Mouse (Mus musculus): ENCODE data around the gene Smtnl2. TPM values are rescaled to one million over a fixed set of nuclear protein-coding genes. Genes with fewer than 3 reads are reported as not detected.
A peak's percentile ranks its signal among the peaks of the same experiment; 100 is the strongest.

The Smtnl2 gene
- polyA plus RNA-seq, 1 experiment from 2014 or later: 16.4 TPM

DNA sequence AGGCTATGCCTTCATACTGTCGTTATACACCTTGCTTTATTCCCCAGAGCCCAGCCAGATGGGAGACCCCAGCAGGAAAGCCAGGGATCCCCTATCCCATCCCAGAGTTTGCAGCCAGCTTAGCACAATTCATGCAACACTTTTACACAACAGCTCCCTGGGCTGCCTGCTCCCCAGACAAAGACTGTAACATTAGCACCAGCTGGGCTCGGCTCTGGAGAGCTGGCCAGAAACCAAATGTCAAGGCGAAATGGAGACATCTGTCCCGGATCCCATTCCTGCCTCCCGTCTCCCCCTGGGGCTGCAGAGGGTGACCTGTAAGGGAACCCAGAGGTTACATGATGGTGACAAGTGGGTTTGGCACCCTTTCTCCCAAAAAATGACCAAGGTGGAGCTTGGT lies 17.8 kb downstream of the Smtnl2 start:
- H3K27me3 ChIP-seq (replicated peaks; ENCODE audit: low read depth, poor library complexity, severe bottlenecking): no peaks in the 10 kb centered on the region
- 64% methylated on average over 5 of the region's 5 CpGs for WGBS
- no peak overlapping the region for H3K27ac ChIP-seq (replicated peaks)
- H3K36me3 ChIP-seq (replicated peaks): no peaks in the 10 kb centered on the region
- peak; percentile 14 for DNase-seq (ENCODE audit: low spot score)
- no peak overlapping the region for H3K4me3 ChIP-seq
- H3K4me1 ChIP-seq: peaks cover 22% of the 10 kb centered on the region
- no peaks in the 10 kb centered on the region for H3K9me3 ChIP-seq

DNA sequence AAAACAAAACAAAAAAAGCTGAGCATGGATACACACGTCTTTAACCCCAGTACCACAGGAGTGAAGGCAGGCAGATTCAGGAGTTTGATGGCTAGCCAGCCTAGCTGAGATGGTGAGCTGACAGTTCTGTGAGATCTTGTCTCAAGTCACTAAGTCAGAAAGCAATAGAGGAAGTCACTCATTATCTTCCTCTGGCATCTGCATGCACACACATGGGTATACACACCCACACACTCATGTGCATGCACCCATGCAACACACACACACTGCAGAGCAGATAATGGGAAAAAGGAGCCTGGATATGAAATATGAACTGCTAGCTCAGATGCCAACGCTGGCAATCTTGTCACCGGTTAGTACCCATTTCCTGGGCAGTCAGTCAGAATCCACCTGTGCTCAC lies 18.3 kb downstream of the Smtnl2 start:
- Histone ChIP-seq H3K9me3 (no peaks in the 10 kb centered on the region), H3K36me3 (replicated peaks) (no peaks in the 10 kb centered on the region), H3K4me3 (no peak overlapping the region), H3K27ac (replicated peaks) (no peak overlapping the region), H3K27me3 (replicated peaks; ENCODE audit: low read depth, poor library complexity, severe bottlenecking) (no peaks in the 10 kb centered on the region), H3K4me1 (peaks cover 23% of the 10 kb centered on the region)
- 91% methylated on average over 3 of the region's 3 CpGs for WGBS
- no peak for DNase-seq (ENCODE audit: low spot score)

DNA sequence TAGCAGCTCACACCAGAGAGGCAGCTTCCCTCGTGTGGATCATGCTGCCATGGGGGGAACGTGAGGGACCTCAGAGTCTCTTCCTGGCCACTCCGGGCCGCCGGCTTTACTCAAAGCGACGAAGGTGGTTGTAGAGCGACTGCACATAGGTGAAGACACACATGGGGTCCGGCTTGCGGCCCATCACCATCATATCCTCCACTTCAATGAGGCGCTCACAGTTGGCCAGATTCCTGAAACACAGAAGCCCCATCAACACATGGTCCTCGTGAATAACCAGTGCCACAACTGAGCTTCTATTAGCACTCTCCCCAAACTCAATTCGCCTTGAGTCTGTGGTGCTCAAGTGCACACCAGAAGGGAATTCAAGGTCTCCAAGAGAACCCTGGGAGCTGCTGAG lies 20.3 kb downstream of the Smtnl2 start:
- Histone ChIP-seq H3K27me3 (replicated peaks; ENCODE audit: low read depth, poor library complexity, severe bottlenecking) (no peaks in the 10 kb centered on the region), H3K9me3 (no peaks in the 10 kb centered on the region), H3K27ac (replicated peaks) (no peak overlapping the region), H3K36me3 (replicated peaks) (no peaks in the 10 kb centered on the region), H3K4me3 (no peak overlapping the region), H3K4me1 (peaks cover 17% of the 10 kb centered on the region)
- DNase-seq (ENCODE audit: low spot score): no peak
- 91% methylated on average over 13 of the region's 13 CpGs for WGBS

DNA sequence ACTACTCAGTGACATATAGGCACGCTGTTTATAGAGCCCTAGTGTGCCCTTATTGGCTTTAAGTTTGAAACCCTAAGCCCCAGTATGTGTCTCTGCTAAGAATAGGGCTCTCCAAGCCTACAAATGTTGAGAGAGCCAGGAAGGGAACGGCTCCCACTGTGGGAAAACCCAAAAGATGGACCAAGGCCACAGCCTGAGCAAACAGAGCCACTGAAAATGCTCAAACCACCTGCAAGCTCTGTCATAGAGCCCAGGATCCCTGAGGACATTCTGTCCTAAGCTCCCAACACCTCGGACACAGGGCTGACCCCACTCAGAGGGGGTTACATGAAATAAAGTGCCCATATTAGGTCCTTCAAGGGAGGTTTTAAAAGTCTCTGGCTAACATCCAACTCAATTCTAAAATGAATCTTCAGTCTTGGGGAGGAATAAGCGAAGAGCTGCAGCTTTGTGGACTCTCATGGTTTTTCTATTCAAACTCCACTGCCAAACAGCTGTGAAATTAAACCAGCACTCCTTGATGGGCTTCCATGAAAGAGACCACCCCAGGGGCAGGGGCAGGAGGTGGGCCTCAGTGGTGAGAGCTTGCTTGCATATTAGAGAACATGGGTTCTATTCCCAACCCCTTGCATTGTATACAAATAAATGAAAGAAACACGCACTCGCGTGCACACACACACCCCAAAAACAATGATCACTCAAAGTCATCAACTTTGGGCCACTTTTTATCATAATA lies 21.9 kb downstream of the Smtnl2 start:
- Histone ChIP-seq H3K27ac (replicated peaks) (no peak overlapping the region), H3K4me3 (no peak overlapping the region), H3K36me3 (replicated peaks) (no peaks in the 10 kb centered on the region), H3K9me3 (no peaks in the 10 kb centered on the region), H3K27me3 (replicated peaks; ENCODE audit: low read depth, poor library complexity, severe bottlenecking) (no peaks in the 10 kb centered on the region), H3K4me1 (peaks cover 8% of the 10 kb centered on the region; the same call in 1 of the 2 replicates)
- WGBS: 91% methylated on average over 7 of the region's 7 CpGs
- DNase-seq (ENCODE audit: low spot score): no peak

DNA sequence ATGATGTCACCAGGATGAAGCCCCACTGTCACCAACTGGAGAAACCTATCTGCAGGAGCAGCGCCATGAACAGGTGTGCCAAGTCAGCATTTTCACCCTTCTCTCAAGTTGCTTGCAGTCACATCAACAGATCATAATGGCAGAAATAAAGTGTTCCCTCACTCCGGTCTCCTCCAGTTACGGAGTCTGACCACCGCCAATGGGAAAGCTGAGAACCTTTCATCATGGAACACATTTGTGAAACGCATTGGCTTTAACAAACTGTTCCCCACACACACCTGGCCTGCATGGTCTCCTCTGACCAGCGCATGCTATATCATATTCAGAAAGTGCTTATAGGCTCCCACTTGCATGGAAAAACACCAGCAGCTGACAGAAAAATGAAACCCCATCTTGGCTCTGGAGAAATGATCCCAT lies 23.4 kb downstream of the Smtnl2 start:
- Histone ChIP-seq H3K4me1 (0 out of 2 replicates have a peak, but pooled peaks cover 4% of the 10 kb centered on the region), H3K27me3 (replicated peaks; ENCODE audit: low read depth, poor library complexity, severe bottlenecking) (no peaks in the 10 kb centered on the region), H3K9me3 (no peaks in the 10 kb centered on the region), H3K4me3 (no peak overlapping the region), H3K36me3 (replicated peaks) (no peaks in the 10 kb centered on the region), H3K27ac (replicated peaks) (no peak overlapping the region)
- DNase-seq (ENCODE audit: low spot score): no peak
- WGBS: 90% methylated on average over 6 of the region's 6 CpGs

DNA sequence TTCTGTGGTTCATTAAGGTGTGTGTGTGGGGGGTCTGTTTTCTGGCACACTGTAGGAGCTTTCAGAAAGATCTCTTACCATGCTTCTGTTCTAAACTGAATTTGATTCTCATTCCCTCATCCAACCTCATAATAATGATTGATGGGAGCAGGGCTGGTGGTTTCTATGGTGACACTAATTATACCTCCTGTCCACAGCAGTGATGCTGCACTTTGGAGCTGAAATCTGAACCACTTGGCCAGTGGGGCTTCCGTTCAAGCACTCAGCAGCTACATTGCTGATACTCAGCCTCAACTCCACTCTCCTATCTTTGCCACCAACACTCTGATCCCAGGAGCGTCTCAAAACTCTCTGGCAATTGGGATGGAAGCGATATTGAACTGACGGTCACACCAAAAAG lies 32.2 kb downstream of the Smtnl2 start:
- Histone ChIP-seq H3K27ac (replicated peaks) (no peak overlapping the region), H3K36me3 (replicated peaks) (no peaks in the 10 kb centered on the region), H3K27me3 (replicated peaks; ENCODE audit: low read depth, poor library complexity, severe bottlenecking) (no peaks in the 10 kb centered on the region), H3K4me1 (peaks cover 19% of the 10 kb centered on the region), H3K9me3 (no peaks in the 10 kb centered on the region), H3K4me3 (no peak overlapping the region)
- 75% methylated on average over 4 of the region's 4 CpGs for WGBS
- no peak for DNase-seq (ENCODE audit: low spot score)

DNA sequence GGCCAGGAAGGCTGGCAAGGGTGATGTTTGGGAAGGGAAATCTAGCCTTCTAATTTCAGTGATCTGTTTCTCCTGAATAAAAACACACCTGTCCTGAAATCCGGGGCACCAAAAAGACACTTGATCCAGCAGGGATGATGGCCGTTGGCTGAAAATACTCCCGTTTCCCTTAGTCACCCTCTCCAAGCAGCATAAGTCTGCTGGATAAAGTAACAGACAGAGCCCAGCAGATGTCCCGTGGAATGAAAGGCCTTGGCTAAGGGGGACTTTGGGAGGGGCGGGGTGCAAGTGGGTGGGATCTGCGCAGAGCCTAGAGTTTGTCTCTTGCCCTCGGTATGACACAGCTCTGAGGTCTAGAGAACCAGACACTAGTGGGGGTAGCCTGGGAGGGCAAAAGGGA lies 33.3 kb downstream of the Smtnl2 start:
- H3K4me3 ChIP-seq: no peak overlapping the region
- no peak for DNase-seq (ENCODE audit: low spot score)
- 0 out of 2 replicates have a peak, but pooled peaks cover 3% of the 10 kb centered on the region for H3K9me3 ChIP-seq
- H3K27me3 ChIP-seq (replicated peaks; ENCODE audit: low read depth, poor library complexity, severe bottlenecking): no peaks in the 10 kb centered on the region
- H3K27ac ChIP-seq (replicated peaks): no peak overlapping the region
- H3K4me1 ChIP-seq: peaks cover 19% of the 10 kb centered on the region
- no peaks in the 10 kb centered on the region for H3K36me3 ChIP-seq (replicated peaks)
- WGBS: 70% methylated on average over 7 of the region's 7 CpGs

DNA sequence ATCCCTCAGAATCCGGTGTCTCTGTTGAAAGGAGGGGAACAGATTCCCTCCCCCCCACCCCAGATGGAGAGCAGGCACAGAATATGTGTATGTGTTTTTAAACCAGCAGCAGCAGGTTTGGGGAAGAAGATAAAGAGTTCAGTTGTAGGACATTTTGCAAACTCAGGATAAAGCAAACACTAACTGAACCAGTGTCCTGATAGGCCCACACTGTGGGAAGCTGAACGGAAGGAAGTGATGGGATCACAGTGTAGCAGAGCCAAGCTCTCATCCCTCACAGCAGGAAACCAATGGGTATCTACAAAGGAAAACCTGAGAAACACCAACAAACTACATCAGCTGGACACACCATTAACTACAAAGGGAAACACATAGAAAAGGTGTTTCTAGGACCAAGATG lies 35.0 kb downstream of the Smtnl2 start:
- Histone ChIP-seq H3K36me3 (replicated peaks) (no peaks in the 10 kb centered on the region), H3K4me3 (no peak overlapping the region), H3K9me3 (0 out of 2 replicates have a peak, but pooled peaks cover 3% of the 10 kb centered on the region), H3K27me3 (replicated peaks; ENCODE audit: low read depth, poor library complexity, severe bottlenecking) (no peaks in the 10 kb centered on the region), H3K4me1 (peaks cover 19% of the 10 kb centered on the region), H3K27ac (replicated peaks) (no peak overlapping the region)
- no peak for DNase-seq (ENCODE audit: low spot score)
- whole genome bisulfite sequencing: 82% methylated on average over 2 of the region's 2 CpGs

DNA sequence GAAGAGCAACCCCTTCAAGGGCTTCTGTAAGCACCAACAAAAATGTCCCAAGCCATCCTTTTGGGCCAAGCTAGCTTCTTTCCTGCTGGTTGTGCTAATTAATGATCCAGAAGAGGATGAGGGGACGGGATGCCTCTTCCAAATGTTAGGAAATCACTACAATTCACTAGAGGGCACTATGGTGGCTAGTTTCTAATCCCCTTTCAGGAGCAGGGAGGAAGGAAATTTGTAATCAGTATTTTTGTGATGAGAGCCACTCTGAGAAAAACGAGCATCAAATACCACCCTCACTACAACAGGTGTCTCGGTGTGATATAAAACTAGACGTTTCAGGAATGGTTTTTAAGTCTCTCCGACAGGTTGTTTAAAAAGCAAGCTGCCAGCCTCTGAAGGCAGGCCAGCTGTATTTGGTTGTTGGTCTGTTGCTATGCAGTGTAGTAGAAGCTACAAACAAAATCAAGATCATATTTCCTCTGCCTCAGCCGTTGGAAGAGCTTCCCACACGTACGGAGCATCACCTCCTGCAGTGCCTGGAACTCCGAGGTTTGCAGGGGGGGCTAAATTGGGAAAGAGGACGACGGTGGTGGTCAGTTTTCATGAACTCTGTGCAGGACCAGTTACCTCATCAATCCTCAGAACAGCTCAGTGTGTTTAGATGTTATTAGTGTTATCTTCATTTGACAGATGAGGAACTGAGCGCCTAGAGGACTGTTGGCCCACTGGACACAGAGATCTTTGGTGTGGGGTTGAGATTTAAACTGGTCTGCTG lies 41.4 kb downstream of the Smtnl2 start:
- no peaks in the 10 kb centered on the region for H3K36me3 ChIP-seq (replicated peaks)
- 43% methylated on average over 12 of the region's 12 CpGs for WGBS
- H3K27me3 ChIP-seq (replicated peaks; ENCODE audit: low read depth, poor library complexity, severe bottlenecking): 0 out of 2 replicates have a peak, but pooled peaks cover 3% of the 10 kb centered on the region
- 0 out of 2 replicates have a peak, but pooled peaks cover 3% of the 10 kb centered on the region for H3K9me3 ChIP-seq
- H3K4me1 ChIP-seq: peaks cover 11% of the 10 kb centered on the region
- H3K27ac ChIP-seq (replicated peaks): no peak overlapping the region
- no peak for DNase-seq (ENCODE audit: low spot score)
- H3K4me3 ChIP-seq: no peak overlapping the region

DNA sequence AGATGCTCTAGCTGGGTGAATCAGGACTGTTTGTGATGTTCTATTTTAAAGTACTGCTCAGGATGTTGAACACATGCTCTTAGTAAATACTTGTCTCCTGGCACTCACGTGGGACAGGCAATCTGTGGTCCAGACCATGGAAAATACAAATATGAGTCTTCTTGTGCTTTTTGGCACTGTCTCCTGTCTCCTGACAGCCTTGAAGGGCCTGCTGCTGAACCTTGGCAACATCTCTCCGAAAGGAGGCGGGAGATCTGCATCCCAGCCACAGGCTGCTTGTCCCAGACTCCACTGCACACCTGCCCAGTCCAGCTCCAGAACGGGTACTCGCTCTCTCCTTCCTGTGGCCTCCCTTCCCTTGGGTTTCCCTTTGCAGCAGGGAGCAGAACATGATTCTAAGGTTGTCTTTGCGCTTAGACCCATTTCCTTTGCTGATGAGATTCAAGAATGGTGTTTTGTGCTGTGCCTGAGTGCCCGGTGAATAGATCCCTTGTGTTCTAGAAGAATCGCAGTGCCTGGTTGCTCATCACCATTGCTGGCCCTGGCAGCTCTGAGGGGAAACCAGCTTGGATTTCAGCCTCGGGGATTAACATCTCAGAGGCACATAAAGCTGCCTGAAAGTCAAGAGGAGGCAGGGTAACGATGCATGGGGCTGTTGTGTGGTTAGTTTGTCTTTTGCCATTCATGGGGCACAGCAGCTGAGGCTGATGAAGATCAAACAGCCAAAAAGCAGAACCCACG lies 43.4 kb downstream of the Smtnl2 start:
- Histone ChIP-seq H3K27ac (replicated peaks) (no peak overlapping the region), H3K4me1 (peaks cover 11% of the 10 kb centered on the region), H3K27me3 (replicated peaks; ENCODE audit: low read depth, poor library complexity, severe bottlenecking) (0 out of 2 replicates have a peak, but pooled peaks cover 3% of the 10 kb centered on the region), H3K9me3 (no peaks in the 10 kb centered on the region), H3K36me3 (replicated peaks) (no peaks in the 10 kb centered on the region), H3K4me3 (no peak overlapping the region)
- 49% methylated on average over 11 of the region's 11 CpGs for WGBS
- no peak for DNase-seq (ENCODE audit: low spot score)

DNA sequence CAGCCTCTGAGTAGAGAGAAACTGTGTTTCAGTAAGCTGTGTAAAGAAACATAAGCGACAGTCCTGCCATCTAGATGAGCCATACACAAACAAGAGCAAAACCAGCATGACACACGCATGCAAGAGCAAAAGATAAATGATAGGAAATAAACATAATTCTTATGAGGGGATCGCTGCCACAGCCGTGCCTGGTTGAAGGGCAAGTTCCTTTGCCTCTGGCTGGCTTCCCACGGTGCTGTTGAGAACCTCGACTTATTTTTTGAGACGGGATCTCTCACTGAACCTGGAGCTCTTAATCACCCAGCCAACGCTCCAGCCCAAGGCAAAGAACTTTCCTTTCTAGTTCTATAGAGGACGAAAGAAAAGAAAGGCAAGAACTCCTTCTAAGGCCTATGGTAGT lies 45.4 kb downstream of the Smtnl2 start:
- no peak for DNase-seq (ENCODE audit: low spot score)
- H3K27me3 ChIP-seq (replicated peaks; ENCODE audit: low read depth, poor library complexity, severe bottlenecking): 0 out of 2 replicates have a peak, but pooled peaks cover 3% of the 10 kb centered on the region
- H3K36me3 ChIP-seq (replicated peaks): no peaks in the 10 kb centered on the region
- peaks cover 23% of the 10 kb centered on the region for H3K4me1 ChIP-seq
- H3K4me3 ChIP-seq: no peak overlapping the region
- no peaks in the 10 kb centered on the region for H3K9me3 ChIP-seq
- 83% methylated on average over 9 of the region's 9 CpGs for WGBS
- no peak overlapping the region for H3K27ac ChIP-seq (replicated peaks)

DNA sequence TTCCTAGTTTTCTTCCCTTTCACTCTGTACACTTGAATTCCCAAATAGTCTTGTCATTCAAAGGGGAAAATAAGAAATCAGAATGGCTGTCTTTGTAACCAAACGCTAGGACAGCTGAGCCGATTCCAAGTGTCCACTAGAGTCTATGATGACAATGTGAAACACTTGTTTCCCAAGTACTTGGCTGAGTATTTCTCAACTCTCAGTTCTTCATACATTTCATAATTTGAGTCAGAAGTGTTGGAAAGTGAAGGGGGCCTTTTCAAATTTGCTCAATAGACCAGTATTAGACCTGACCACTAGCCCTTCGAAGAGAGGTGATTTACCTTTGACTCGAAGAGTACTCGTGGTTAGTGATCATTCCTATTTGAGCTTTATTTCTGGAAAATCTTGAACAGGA lies 47.0 kb downstream of the Smtnl2 start:
- Histone ChIP-seq H3K4me3 (no peak overlapping the region), H3K27ac (replicated peaks) (no peak overlapping the region), H3K27me3 (replicated peaks; ENCODE audit: low read depth, poor library complexity, severe bottlenecking) (0 out of 2 replicates have a peak, but pooled peaks cover 3% of the 10 kb centered on the region), H3K9me3 (no peaks in the 10 kb centered on the region), H3K4me1 (peaks cover 19% of the 10 kb centered on the region), H3K36me3 (replicated peaks) (no peaks in the 10 kb centered on the region)
- WGBS: 94% methylated on average over 5 of the region's 5 CpGs
- no peak for DNase-seq (ENCODE audit: low spot score)
